Mouse (Mus musculus): Measurements from ENCODE around the gene Mgat4b.

DNA sequence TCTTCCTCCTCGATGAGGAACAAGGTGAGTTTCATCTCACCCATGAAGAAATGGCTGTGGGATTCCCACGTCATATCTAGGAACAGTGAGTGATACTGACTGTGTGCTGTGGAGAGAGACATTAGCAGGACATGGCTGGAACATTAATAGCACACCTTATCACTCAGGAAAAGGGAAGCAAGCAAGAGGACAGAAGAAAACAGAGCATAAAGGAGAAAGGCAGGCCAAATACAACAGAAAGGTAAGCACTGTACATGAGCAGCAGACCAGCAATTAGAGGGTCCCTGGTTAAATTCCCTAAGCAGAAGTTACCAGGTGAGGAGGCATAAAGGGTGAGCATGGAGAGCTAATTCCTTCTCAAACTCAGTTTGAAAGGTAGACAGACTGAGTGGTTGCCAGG lies 64.4 kb downstream of the Mgat4b start:
- TF ChIP-seq CTCF (conservative IDR thresholded peaks at IDR 0.05; ENCODE audit: low read length) = no peak
- no peak for TF ChIP-seq NANOG (IDR thresholded peaks at IDR 0.05; ENCODE audit: borderline replicate concordance, low read length)
